Mouse (Mus musculus) naive thymus-derived CD4-positive, alpha-beta T cell, adult 2 months (primary cell): ENCODE measurements around the gene Lhfpl2.

Experiments
- DNase-seq: peaks from one replicate; pipeline ENCODE4 v3.0.0-alpha.2; 2011; ENCODE audit warnings: low read depth

Gene Lhfpl2

GRCm38 (mm10) chr13:94140446-94140845, 82.8 kb downstream of the Lhfpl2 start:
- DNase-seq: no peak

GRCm38 (mm10) chr13:94143063-94143652, 85.6 kb downstream of the Lhfpl2 start:
- no peak for DNase-seq

GRCm38 (mm10) chr13:94144451-94144850, 86.9 kb downstream of the Lhfpl2 start:
- no peak for DNase-seq

GRCm38 (mm10) chr13:94147257-94147656, 89.7 kb downstream of the Lhfpl2 start:
- peak; percentile 20 for DNase-seq

- no peak for DNase-seq
These were observed 91.4 kb downstream of the Lhfpl2 start for GRCm38 (mm10) chr13:94149006-94149405.

GRCm38 (mm10) chr13:94149781-94150180, 92.2 kb downstream of the Lhfpl2 start:
- DNase-seq: no peak

DNA sequence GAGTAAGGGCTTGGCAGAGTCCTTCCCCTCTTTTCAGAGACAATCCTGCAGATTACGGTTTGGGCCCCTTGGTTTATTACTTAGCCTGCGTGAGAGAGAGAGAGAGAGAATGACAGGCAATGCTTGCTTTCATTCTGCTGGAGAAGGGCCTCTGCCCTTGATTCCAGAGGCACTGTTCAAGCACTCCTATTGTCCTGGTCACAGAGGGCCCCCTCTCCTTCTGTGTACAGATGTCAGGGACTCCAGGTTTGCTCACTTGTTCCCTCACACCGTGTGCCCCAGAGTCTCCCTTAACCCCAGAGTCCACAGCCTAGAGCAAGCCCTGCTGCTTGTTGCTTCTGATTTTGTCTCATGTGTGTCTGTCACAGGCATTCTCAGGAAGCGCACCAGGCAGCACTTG, 93.7 kb downstream of the Lhfpl2 start:
- no peak for DNase-seq

DNA sequence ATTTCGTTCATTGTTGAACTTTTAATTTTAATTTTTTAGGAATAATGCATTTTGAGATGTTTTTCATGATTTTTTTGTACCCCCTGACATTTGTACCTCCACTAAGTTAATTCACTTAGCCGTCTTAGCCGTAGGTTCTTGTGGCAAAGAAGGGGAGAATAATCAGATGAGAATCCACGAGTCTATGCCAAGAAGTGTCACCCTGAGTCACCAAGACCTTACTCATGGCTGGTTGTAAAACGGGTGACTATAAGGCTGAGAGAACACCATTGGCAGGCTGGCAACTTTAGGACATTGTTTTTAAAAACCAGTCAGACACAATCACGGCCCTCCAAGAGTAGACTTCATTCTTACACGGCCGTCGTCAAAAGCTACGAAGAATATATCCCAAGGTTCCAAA, 95.2 kb downstream of the Lhfpl2 start:
- no peak for DNase-seq

DNA sequence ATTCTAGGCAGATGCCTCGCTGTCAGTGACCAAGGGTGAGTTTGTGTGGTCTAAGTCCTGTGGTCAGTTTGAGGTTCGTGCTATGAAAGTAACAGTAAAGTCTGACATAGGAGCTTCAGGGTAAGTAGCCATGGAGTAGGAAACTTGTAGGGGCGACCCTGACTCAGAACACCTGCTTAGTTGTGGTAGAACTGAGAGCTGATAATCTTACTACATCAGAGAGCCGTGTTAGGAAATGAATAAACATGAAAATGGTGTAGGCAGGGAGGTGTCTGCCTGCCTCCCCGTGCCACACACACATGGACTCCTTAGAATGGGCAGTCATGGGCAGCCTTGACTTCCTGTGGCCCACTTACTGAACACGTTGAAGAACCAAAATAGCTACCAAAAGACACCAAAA, 96.1 kb downstream of the Lhfpl2 start:
- DNase-seq: no peak

DNA sequence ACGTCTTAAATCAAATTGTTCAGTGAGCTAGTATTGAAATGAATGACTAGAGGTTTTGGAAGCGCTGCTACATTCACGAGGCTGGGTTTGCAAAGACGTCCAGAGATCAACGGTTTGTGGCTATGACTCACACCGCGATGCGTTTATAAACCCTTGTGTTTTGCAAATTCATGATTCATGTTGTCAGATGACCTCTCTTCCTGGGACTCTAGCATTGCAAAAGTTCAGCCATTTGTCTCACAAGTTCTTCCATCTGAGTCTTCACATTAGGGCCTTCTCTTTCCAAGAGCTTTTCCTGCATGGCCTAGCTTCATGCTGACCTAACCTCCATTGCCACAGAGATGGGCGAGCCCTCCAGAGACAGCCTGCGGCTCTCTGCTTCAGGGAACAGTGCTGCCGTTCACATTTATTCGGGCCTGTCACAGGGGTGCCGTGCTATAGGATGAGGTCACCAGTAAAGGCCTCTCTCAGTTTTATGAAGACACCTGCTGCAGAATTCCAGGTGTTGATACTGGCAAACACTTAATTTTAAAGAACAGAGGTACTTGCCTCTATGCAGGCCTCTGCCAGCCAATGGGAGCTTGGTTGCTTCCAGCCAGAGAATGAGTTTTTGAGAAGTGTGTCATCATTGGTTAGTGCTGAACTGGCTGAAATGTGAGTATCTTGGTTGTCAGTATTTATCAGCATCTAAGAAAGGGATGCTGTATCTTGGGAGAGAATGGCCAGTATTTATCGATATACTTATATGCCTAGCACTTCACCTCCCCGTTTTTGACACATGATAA, 97.1 kb downstream of the Lhfpl2 start:
- no peak for DNase-seq

DNA sequence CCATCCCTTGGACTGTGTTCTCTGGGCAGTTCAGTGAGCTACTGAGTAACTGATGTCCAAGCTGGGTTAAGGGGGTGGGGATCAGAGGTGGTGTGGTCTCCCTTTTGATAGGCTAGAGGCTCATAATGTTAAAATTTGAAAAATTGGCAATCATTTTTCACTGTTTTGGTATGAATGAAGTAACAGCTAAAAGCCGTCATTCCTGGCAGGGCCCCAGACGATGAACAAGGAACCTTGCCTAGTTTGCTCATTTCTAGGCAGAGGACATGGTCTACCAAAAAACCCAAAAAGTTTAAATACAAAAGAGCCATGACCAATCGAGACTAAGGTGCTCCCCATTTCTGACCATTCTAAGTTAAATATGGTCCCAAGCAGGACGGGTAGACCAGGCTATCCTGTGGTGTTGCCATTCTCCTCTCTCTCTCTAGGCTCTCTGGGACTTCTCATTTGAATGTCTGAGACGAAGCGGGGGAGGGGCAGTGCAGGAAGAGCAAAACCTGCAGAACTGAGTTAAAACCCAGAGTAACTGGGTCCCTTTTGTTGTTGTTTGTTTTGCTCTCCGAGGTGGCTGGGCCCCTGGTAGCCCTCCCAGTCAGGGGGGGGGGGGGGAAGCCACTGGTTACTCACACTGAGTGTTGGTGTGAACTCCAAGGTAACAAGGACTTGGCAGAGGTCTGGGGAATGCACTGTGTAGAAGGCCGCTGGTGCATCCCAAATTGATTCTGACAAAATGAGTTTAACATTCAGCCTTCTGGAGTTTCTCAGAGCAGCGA, 98.2 kb downstream of the Lhfpl2 start:
- no peak for DNase-seq

DNA sequence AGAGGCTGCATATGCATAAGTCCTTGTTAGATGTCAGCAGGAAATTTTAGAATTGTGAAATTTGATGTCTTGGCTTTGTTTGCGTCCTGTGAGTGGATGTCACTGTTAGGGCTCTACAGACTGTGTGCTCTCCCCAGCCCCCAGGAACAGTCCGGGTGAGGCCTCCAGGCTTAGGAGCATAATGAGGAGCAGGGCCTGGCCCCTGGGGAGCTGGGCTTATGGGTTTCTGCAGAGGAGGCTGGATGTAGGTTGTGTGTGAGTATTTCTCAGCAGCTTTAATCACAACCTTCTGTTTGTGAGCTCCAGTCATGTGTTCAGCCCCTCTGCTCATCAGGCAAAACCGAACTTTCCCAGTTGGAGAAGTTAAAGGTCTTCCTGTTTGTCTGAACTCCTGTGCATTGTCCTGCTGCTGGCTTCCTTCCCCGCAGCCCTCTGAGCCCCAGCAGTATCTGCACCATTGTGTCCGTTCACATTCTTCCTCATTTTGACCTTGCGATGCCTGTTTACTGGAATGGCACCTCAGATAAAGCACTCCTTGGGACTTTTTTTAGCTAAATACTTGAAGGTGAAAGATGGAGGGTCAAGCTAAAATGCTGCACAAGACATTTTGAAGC, 101.4 kb downstream of the Lhfpl2 start:
- no peak for DNase-seq

DNA sequence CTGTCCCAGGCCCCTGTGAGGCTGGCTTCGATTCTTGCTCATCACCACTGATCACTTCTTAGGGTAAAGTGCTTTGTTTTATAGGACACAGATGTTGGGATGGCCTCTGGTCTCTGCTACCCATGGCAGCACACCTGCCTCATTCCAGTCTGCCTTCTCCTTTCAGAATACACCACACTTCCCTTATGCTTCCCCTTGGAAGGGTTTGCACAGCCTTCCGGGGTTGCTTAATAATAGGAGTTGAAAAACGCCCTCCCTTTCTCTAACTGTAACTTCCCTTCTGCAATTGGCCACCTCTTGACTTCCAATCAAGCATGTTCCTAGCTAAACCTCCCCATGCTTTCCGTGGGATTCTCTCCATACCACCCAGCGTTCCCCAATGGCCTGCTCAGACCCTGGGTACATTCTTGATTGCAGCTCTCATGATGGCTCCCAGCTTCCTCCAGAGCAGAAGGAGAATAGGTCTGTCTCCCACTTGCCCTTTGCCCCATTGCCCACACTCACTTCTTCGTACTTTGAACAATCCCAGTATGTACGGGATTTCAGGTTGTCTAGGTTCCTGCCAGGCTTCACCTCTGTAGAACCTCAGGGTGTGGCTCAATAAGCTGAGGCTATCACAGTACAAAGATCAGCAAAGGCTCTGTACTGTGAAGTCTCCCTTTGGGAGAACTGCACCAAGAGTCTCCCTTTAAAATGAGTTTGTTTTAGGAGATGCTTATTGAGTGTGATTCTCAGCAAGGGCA, 102.1 kb downstream of the Lhfpl2 start:
- DNase-seq: no peak

GRCm38 (mm10) chr13:94164501-94164900, 106.9 kb downstream of the Lhfpl2 start:
- no peak for DNase-seq

- DNase-seq: no peak
These were observed 110.7 kb downstream of the Lhfpl2 start for GRCm38 (mm10) chr13:94168319-94168718.

GRCm38 (mm10) chr13:94169325-94169916, 111.8 kb downstream of the Lhfpl2 start:
- no peak for DNase-seq

- no peak for DNase-seq
These were observed 114.0 kb downstream of the Lhfpl2 start for GRCm38 (mm10) chr13:94171612-94172011.

DNA sequence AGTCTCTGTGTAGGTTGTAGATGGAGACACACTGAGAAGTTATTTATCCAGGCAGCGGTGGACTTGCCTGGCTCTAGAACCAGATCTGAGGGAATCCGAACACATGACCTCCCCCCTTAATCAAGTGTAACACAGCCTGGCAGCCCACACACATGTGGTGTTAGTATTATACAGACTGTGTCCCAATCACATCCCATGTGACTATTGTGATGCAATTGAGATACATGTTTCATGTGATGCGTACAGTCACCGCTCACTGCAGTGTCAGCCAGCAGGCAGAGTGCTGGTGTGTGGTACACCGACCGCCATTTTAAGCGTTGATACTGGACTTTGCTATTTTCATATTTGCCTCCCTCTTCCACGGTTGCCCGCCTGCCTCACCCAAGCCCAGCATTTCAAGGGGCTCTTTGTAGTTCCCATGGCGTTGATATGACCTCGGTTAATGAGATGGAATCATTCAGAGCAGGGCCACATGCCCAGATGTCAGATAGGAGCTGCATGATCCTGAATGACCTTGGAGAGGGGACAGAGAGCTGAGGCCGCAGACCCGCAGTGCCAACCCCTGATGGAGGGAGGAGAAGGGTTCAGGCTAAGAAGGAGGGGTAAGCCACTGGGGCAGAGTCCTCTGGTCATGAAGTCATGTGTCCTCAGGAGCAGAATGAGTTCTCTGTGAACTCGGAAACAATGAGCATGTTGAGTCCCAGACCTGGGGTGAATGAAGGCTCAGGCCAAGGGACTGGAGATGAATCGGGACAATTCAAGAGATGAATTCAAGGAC, 115.1 kb downstream of the Lhfpl2 start:
- DNase-seq: no peak

GRCm38 (mm10) chr13:94173633-94174576, 116.3 kb downstream of the Lhfpl2 start:
- peak; percentile 21 for DNase-seq
